Mouse (Mus musculus) forebrain, embryonic 16.5 days (tissue): ENCODE data around the gene Gm10518. TPM values are rescaled to one million over a fixed set of nuclear protein-coding genes. Genes with fewer than 3 reads are reported as not detected.

ENCODE experiments used
- ATAC-seq: fragments of 200-750 bp; cut with Nextera tagmentation; 2 replicates; pipeline ENCODE4 v1.8.0; 2017; ENCODE audit warnings: mild to moderate bottlenecking, moderate library complexity
- H3K27ac ChIP-seq: fragments of 300-500 bp; sonication (generic); 2 replicates; pipeline ENCODE4 v1.5.1; 2014; ENCODE audit warnings: low read length, control low read depth
- H3K27me3 ChIP-seq: fragments of 300-500 bp; sonication (generic); replicated peaks from 2 replicates; pipeline ENCODE4 v1.6.1; 2014; ENCODE audit warnings: low read length; ENCODE audit not compliant: control insufficient read depth, insufficient read depth
- H3K36me3 ChIP-seq: fragments of 300-500 bp; sonication (generic); 2 replicates; pipeline ENCODE4 v1.6.1; 2014; ENCODE audit not compliant: control insufficient read depth, insufficient read depth
- H3K4me1 ChIP-seq: fragments of 300-500 bp; sonication (generic); replicated peaks from 2 replicates; pipeline ENCODE4 v1.6.1; 2014; ENCODE audit warnings: low read length; ENCODE audit not compliant: control insufficient read depth, insufficient read depth
- H3K4me2 ChIP-seq: fragments of 300-500 bp; sonication (generic); 2 replicates; pipeline ENCODE4 v1.6.1; 2014; ENCODE audit warnings: mild to moderate bottlenecking, low read length, control low read depth
- H3K4me3 ChIP-seq: fragments of 300-500 bp; sonication (generic); replicated peaks from 2 replicates; pipeline ENCODE4 v1.5.1; 2014; ENCODE audit warnings: mild to moderate bottlenecking, low read length, control low read depth
- H3K9ac ChIP-seq: fragments of 300-500 bp; sonication (generic); replicated peaks from 2 replicates; pipeline ENCODE4 v1.6.1; 2014; ENCODE audit warnings: low read depth, low read length, control low read depth
- H3K9me3 ChIP-seq: fragments of 300-500 bp; sonication (generic); 2 replicates; pipeline ENCODE4 v1.6.1; 2016; ENCODE audit warnings: low read length; ENCODE audit not compliant: control insufficient read depth
- WGBS: fragments of 180-500 bp; shearing (Covaris S2); extraction: QIAGEN DNeasy Blood & Tissue Kit; methylation state at CpG from one replicate; pipeline ENCODE4 v1.1.7; 2014; 5-methylcytosine and 5-hydroxymethylcytosine counted together
- polyA plus RNA-seq: library from polyadenylated mRNA; unstranded; fragments of >200 nt; fragmentation: Nextera tagmentation; extraction: Ambion mirVana; gene quantifications from 2 replicates; pipeline ENCODE4 v1.2.1, GENCODE M21; 2015

The Gm10518 gene
- polyA plus RNA-seq, 1 experiment from 2014 or later: not detected

DNA sequence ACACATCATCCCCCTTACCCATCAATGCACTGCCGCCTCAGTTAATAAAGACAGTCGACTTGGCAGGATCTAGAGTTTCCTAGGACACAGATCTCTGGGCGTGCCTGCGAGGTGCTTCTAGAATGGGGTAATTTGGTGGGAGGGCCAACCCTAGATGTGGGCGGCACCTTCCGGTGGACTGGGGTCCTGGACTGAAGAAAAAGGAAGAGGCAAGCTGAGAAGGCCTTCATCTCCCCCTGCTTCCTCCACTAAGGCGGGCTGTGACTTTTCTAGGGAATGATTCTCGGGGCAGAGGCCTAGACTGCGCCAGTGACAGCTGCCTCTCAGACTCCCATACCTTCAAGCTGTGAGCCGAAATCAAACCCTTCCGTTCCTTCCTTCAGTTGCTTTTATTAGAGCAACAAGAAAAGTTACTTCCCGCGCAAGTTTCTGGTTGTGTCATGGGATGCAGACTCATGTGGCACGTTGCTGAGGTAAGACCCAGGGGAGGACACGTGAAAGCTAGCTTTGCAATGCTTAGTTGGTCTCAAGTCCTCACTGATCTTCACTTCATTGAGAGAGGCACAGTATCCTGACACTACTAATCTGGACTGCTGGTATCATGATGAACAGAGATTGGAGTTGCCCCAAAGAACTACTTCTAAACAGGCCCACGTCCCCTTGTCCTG, 42.8 kb downstream of the Gm10518 start:
- Histone ChIP-seq H3K4me2 (no peak overlapping the region), H3K4me3 (no peak overlapping the region), H3K27ac (no peak overlapping the region), H3K4me1 (no peaks in the 10 kb centered on the region), H3K9ac (no peak overlapping the region), H3K36me3 (no peaks in the 10 kb centered on the region), H3K9me3 (no peaks in the 10 kb centered on the region), H3K27me3 (no peaks in the 10 kb centered on the region)
- no peak for ATAC-seq
- 82% methylated on average over 16 of the region's 16 CpGs for WGBS

DNA sequence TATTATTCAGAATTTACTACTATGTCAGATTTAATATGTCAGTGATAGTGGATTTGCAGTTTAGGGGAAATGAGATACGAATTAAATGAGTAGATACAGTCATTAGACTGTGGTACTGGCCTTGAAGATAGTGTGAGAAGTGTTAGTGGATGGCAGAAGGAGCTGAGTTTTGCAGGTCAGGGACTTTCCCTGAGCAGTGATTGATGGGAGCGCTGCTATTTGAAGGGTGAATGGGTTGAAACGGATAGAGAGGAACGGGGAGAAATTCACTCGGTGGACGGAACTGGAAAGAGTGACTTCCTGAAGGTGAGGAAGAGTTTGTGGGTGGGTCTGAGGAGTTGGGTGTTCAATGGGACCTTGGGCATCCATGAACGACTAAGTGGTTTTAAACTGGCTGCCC, 44.0 kb downstream of the Gm10518 start:
- 57% methylated on average over 7 of the region's 7 CpGs for WGBS
- ATAC-seq: no peak

DNA sequence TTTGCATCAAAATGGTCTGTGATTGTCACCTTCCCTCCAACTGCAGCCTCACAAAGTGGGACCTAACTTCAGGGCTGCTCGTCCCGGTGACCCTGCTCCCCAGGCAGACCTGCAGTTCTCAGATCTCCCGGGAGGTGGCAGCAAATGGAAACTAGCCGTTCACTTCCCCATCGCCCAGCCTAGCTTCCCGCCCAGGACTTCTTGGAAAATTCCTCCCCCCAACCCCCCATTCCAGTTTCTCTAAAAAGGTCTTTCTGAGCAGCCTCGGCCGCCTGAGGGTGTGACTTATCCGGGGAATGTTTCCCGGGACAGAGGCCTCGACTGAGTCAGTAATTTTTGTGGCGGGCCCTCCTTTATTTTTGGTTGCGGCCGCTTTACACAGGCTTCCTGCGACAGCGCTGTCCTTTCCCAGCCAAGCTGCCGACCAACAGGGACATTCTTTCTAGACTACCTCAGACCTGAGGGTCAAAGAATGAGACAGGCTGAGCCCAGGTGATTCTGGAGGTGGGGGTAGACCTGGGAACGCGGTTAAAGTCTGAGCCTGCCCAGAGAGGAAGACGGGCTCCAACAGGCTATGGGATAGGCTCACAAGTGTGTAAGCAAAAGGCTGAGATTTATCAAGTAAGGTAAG, 44.7 kb downstream of the Gm10518 start:
- H3K4me1 ChIP-seq: no peaks in the 10 kb centered on the region
- WGBS: 1% methylated on average over 20 of the region's 20 CpGs
- no peaks in the 10 kb centered on the region for H3K27me3 ChIP-seq
- peak overlapping the region; percentile 79 for H3K4me2 ChIP-seq
- H3K27ac ChIP-seq: no peak overlapping the region
- H3K4me3 ChIP-seq: peak overlapping the region; percentile 51
- H3K36me3 ChIP-seq: no peaks in the 10 kb centered on the region
- H3K9me3 ChIP-seq: no peaks in the 10 kb centered on the region
- ATAC-seq: peak; percentile 76
- H3K9ac ChIP-seq: peak overlapping the region; percentile 68

More for the DNA sequence above, 44.0 kb downstream of the Gm10518 start:
- Histone ChIP-seq H3K9ac (no peak overlapping the region), H3K27ac (no peak overlapping the region), H3K4me1 (no peaks in the 10 kb centered on the region), H3K9me3 (no peaks in the 10 kb centered on the region), H3K27me3 (no peaks in the 10 kb centered on the region), H3K4me3 (no peak overlapping the region), H3K4me2 (no peak overlapping the region), H3K36me3 (no peaks in the 10 kb centered on the region)

DNA sequence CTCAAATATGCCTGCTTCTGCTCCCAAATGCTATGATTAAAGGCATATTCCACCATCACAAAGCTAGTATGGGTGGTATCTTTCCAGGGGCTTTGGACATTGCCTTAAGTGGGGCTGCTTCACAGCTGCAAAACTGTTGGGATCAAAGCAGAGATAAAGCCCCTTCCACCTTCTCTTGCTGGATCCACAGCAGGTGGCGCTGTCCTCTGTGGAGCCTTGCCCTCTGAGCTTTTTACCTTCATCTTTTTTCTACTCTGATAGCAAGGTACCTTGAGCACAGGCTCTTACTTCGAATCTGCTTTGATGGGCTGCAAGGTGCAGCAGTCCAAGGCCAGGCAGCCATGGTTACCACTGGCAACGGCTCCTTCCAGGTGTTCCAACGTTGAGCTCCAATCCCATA, 50.2 kb downstream of the Gm10518 start:
- 54% methylated on average over 4 of the region's 4 CpGs for WGBS
- Histone ChIP-seq H3K36me3 (no peaks in the 10 kb centered on the region), H3K9me3 (no peaks in the 10 kb centered on the region), H3K4me2 (no peak overlapping the region), H3K27me3 (no peaks in the 10 kb centered on the region), H3K4me3 (no peak overlapping the region), H3K9ac (no peak overlapping the region), H3K4me1 (peaks cover 3% of the 10 kb centered on the region; the same call in 1 of the 2 replicates), H3K27ac (no peak overlapping the region)
- ATAC-seq: no peak

Other genes starting within 250 kb of the Gm10518 start
- gene Sccpdh, start 135.2 kb upstream of the Gm10518 start, polyA plus RNA-seq: 117 and 128 TPM in 2 replicates
- not detected in 2 replicates for gene Kif28, start 58.1 kb upstream of the Gm10518 start, polyA plus RNA-seq
- 19.9 and 20.1 TPM in 2 replicates for gene Ahctf1, start 304 bp downstream of the Gm10518 start, polyA plus RNA-seq
- 28.6 and 31.4 TPM in 2 replicates for gene Cdc42bpa, start 157.1 kb downstream of the Gm10518 start, polyA plus RNA-seq